32 mouse cellular contexts compared by ENCODE assay signal in genomic region chr13:39127942-39128341, GRCm38 (mm10).
"Had no signal": no experiment of that assay in that cellular context is flagged by ENCODE, and none has a peak within 500 bp of the region (broad histone marks: within the 10 kb centered on the region; RNA-seq: fewer than 3 reads in every experiment).

No protein-coding gene starts in this region.

- H3K9ac ChIP-seq: limb, embryonic 12.5 days; limb, embryonic 13.5 days; limb, embryonic 15.5 days; liver, embryonic 12.5 days; liver, embryonic 13.5 days; liver, embryonic 14.5 days; liver, embryonic 15.5 days; liver, postnatal 0 days; lung, embryonic 14.5 days; lung, embryonic 15.5 days; midbrain, embryonic 12.5 days; midbrain, embryonic 13.5 days; midbrain, embryonic 15.5 days; neural tube, embryonic 12.5 days had no signal

- H3K27ac ChIP-seq: limb, embryonic 10.5 days; limb, embryonic 12.5 days; limb, embryonic 13.5 days; limb, embryonic 15.5 days; liver, embryonic 12.5 days; liver, embryonic 13.5 days; liver, embryonic 14.5 days; liver, embryonic 15.5 days; lung, embryonic 15.5 days; macrophage; midbrain, embryonic 10.5 days; midbrain, embryonic 12.5 days; midbrain, embryonic 13.5 days; midbrain, embryonic 15.5 days; neural tube, embryonic 12.5 days had no signal

- H3K4me3 ChIP-seq: limb, embryonic 10.5 days; limb, embryonic 12.5 days; limb, embryonic 13.5 days; limb, embryonic 15.5 days; liver, embryonic 12.5 days; liver, embryonic 13.5 days; liver, embryonic 15.5 days; lung, embryonic 15.5 days; megakaryocyte, embryonic 14.5 days; midbrain, embryonic 10.5 days; midbrain, embryonic 12.5 days; midbrain, embryonic 13.5 days; midbrain, embryonic 15.5 days; myocyte; neural tube, embryonic 12.5 days had no signal

- H3K4me2 ChIP-seq: limb, embryonic 12.5 days; limb, embryonic 13.5 days; limb, embryonic 15.5 days; liver, embryonic 11.5 days; liver, embryonic 12.5 days; liver, embryonic 13.5 days; liver, embryonic 15.5 days; lung, embryonic 14.5 days; lung, embryonic 15.5 days; midbrain, embryonic 11.5 days; midbrain, embryonic 12.5 days; midbrain, embryonic 13.5 days; midbrain, embryonic 15.5 days; neural tube, embryonic 12.5 days had no signal

- H3K4me1 ChIP-seq: limb, embryonic 10.5 days; limb, embryonic 12.5 days; limb, embryonic 13.5 days; limb, embryonic 15.5 days; liver, embryonic 12.5 days; liver, embryonic 13.5 days; liver, embryonic 15.5 days; lung, embryonic 15.5 days; megakaryocyte, embryonic 14.5 days; midbrain, embryonic 10.5 days; midbrain, embryonic 12.5 days; midbrain, embryonic 13.5 days; midbrain, embryonic 15.5 days; neural tube, embryonic 12.5 days had no signal

- H3K36me3 ChIP-seq: limb, embryonic 10.5 days; limb, embryonic 12.5 days; limb, embryonic 13.5 days; limb, embryonic 15.5 days; liver, embryonic 12.5 days; liver, embryonic 13.5 days; liver, embryonic 15.5 days; lung, embryonic 15.5 days; midbrain, embryonic 10.5 days; midbrain, embryonic 12.5 days; midbrain, embryonic 13.5 days; midbrain, embryonic 15.5 days; neural tube, embryonic 12.5 days had no signal

- DNase-seq: left cerebral cortex, postnatal 4 days; liver; liver, embryonic 13.5 days; liver, postnatal 0 days; lung, adult 18-20 months; lung, adult 2 months; lung, embryonic 14.5 days; lung, postnatal 10 days; lung, postnatal 14 days; lung, postnatal 36 days; lung, postnatal 4 days; midbrain, embryonic 14.5 days had no signal

- H3K9me3 ChIP-seq: limb, embryonic 10.5 days; limb, embryonic 12.5 days; limb, embryonic 13.5 days; limb, embryonic 15.5 days; liver, embryonic 12.5 days; liver, embryonic 13.5 days; liver, embryonic 15.5 days; lung, embryonic 15.5 days; midbrain, embryonic 10.5 days; midbrain, embryonic 12.5 days; midbrain, embryonic 13.5 days; midbrain, embryonic 15.5 days; neural tube, embryonic 12.5 days had no signal

- H3K27me3 ChIP-seq: limb, embryonic 12.5 days; limb, embryonic 13.5 days; limb, embryonic 15.5 days; liver, embryonic 12.5 days; liver, embryonic 13.5 days; liver, embryonic 15.5 days; lung, embryonic 15.5 days; megakaryocyte, embryonic 14.5 days; midbrain, embryonic 12.5 days; midbrain, embryonic 13.5 days; midbrain, embryonic 15.5 days; neural tube, embryonic 12.5 days had no signal

- ATAC-seq: liver, embryonic 12.5 days; liver, postnatal 0 days; lung, postnatal 0 days; midbrain, embryonic 13.5 days; midbrain, embryonic 15.5 days; midbrain, embryonic 16.5 days had no signal
